Mouse (Mus musculus) forebrain, embryonic 10.5 days (tissue): ENCODE data around the gene Emid1. TPM values are rescaled to one million over a fixed set of nuclear protein-coding genes. Genes with fewer than 3 reads are reported as not detected.

Experiments used
- DNase-seq: peaks from one replicate; pipeline ENCODE4 v3.0.0-alpha.2; 2017; ENCODE audit warnings: low spot score; ENCODE audit errors: extremely low spot score
- H3K27ac ChIP-seq: fragments of 300-500 bp; sonication (generic); 2 replicates; pipeline ENCODE4 v1.5.1; 2016; ENCODE audit warnings: mild to moderate bottlenecking
- H3K27me3 ChIP-seq: fragments of 300-500 bp; sonication (generic); 2 replicates; pipeline ENCODE4 v1.6.1; 2016; ENCODE audit warnings: mild to moderate bottlenecking; ENCODE audit not compliant: poor library complexity, severe bottlenecking
- H3K36me3 ChIP-seq: fragments of 300-500 bp; sonication (generic); replicated peaks from 2 replicates; pipeline ENCODE4 v1.6.1; 2016; ENCODE audit warnings: mild to moderate bottlenecking, moderate library complexity
- H3K4me1 ChIP-seq: fragments of 300-500 bp; sonication (generic); 2 replicates; pipeline ENCODE4 v1.6.1; 2016
- H3K4me3 ChIP-seq: fragments of 300-500 bp; sonication (generic); 2 replicates; pipeline ENCODE4 v1.5.1; 2016; ENCODE audit warnings: mild to moderate bottlenecking, moderate library complexity
- H3K9me3 ChIP-seq: fragments of 300-500 bp; sonication (generic); 2 replicates; pipeline ENCODE4 v1.6.1; 2016; ENCODE audit warnings: mild to moderate bottlenecking, moderate library complexity
- WGBS: fragments of 180-500 bp; shearing (Covaris S2); methylation state at CpG from one replicate; pipeline ENCODE4 v1.1.7; 2016; 5-methylcytosine and 5-hydroxymethylcytosine counted together
- polyA plus RNA-seq: library from polyadenylated mRNA; unstranded; fragments of >200 nt; fragmentation: Nextera tagmentation; extraction: Ambion mirVana; gene quantifications from 2 replicates; pipeline ENCODE4 v1.2.1, GENCODE M21; 2016

Gene Emid1
- polyA plus RNA-seq, 1 experiment from 2014 or later: 29.0 TPM

GRCm38 (mm10) chr11:5181850-5182404 is 29.9 kb upstream of the Emid1 start:
- peak; percentile 86 for DNase-seq
- H3K9me3 ChIP-seq: no peaks in the 10 kb centered on the region
- H3K4me3 ChIP-seq: no peak overlapping the region
- H3K27me3 ChIP-seq: 0 out of 2 replicates have a peak, but pooled peaks cover 6% of the 10 kb centered on the region
- WGBS: 23% methylated on average over 13 of the region's 13 CpGs
- peaks cover 34% of the 10 kb centered on the region for H3K4me1 ChIP-seq
- H3K27ac ChIP-seq: peak overlapping the region; percentile 53; the same call in 1 of the 2 replicates
- no peaks in the 10 kb centered on the region for H3K36me3 ChIP-seq

- 60% methylated on average over 8 of the region's 8 CpGs for WGBS
Measured at GRCm38 (mm10) chr11:5179391-5179790, 27.3 kb upstream of the Emid1 start.

GRCm38 (mm10) chr11:5177171-5177570 is 25.1 kb upstream of the Emid1 start:
- Histone ChIP-seq H3K27me3 (0 out of 2 replicates have a peak, but pooled peaks cover 6% of the 10 kb centered on the region), H3K36me3 (no peaks in the 10 kb centered on the region), H3K4me3 (no peak overlapping the region), H3K4me1 (peaks cover 34% of the 10 kb centered on the region), H3K27ac (peak overlapping the region; percentile 52; the same call in 1 of the 2 replicates), H3K9me3 (no peaks in the 10 kb centered on the region)
- WGBS: 76% methylated on average over 12 of the region's 12 CpGs
- no peak for DNase-seq

More at GRCm38 (mm10) chr11:5179391-5179790, 27.3 kb upstream of the Emid1 start:
- Histone ChIP-seq H3K4me3 (no peak overlapping the region), H3K27ac (no peak overlapping the region), H3K4me1 (peaks cover 25% of the 10 kb centered on the region), H3K27me3 (0 out of 2 replicates have a peak, but pooled peaks cover 6% of the 10 kb centered on the region), H3K9me3 (no peaks in the 10 kb centered on the region), H3K36me3 (no peaks in the 10 kb centered on the region)
- no peak for DNase-seq

- no peaks in the 10 kb centered on the region for H3K9me3 ChIP-seq
- WGBS: 82% methylated on average over 8 of the region's 8 CpGs
- H3K4me1 ChIP-seq: peaks cover 33% of the 10 kb centered on the region
- 0 out of 2 replicates have a peak, but pooled peaks cover 6% of the 10 kb centered on the region for H3K27me3 ChIP-seq
- no peaks in the 10 kb centered on the region for H3K36me3 ChIP-seq
- DNase-seq: no peak
- peak overlapping the region; percentile 56; the same call in 1 of the 2 replicates for H3K27ac ChIP-seq
- no peak overlapping the region for H3K4me3 ChIP-seq
Measured at GRCm38 (mm10) chr11:5176685-5177084, 24.6 kb upstream of the Emid1 start.

GRCm38 (mm10) chr11:5175866-5176265 is 23.8 kb upstream of the Emid1 start:
- no peak for DNase-seq
- H3K36me3 ChIP-seq: no peaks in the 10 kb centered on the region
- H3K27me3 ChIP-seq: 0 out of 2 replicates have a peak, but pooled peaks cover 6% of the 10 kb centered on the region
- H3K9me3 ChIP-seq: no peaks in the 10 kb centered on the region
- H3K27ac ChIP-seq: no peak overlapping the region
- no peak overlapping the region for H3K4me3 ChIP-seq
- peaks cover 33% of the 10 kb centered on the region for H3K4me1 ChIP-seq
- 82% methylated on average over 2 of the region's 2 CpGs for WGBS

- 95% methylated on average over 7 of the region's 7 CpGs for WGBS
Measured at GRCm38 (mm10) chr11:5175141-5175540, 23.1 kb upstream of the Emid1 start.

GRCm38 (mm10) chr11:5172861-5173260 is 20.8 kb upstream of the Emid1 start:
- Histone ChIP-seq H3K27ac (peak overlapping the region; percentile 53; the same call in 1 of the 2 replicates), H3K4me1 (peaks cover 31% of the 10 kb centered on the region), H3K4me3 (no peak overlapping the region), H3K36me3 (no peaks in the 10 kb centered on the region), H3K9me3 (no peaks in the 10 kb centered on the region), H3K27me3 (no peaks in the 10 kb centered on the region)
- DNase-seq: no peak
- 61% methylated on average over 3 of the region's 3 CpGs for WGBS

More at GRCm38 (mm10) chr11:5175141-5175540, 23.1 kb upstream of the Emid1 start:
- Histone ChIP-seq H3K36me3 (no peaks in the 10 kb centered on the region), H3K27me3 (0 out of 2 replicates have a peak, but pooled peaks cover 6% of the 10 kb centered on the region), H3K4me3 (no peak overlapping the region), H3K4me1 (peaks cover 33% of the 10 kb centered on the region), H3K9me3 (no peaks in the 10 kb centered on the region), H3K27ac (no peak overlapping the region)
- no peak for DNase-seq

- Histone ChIP-seq H3K4me1 (peaks cover 46% of the 10 kb centered on the region), H3K36me3 (no peaks in the 10 kb centered on the region), H3K4me3 (no peak overlapping the region), H3K27ac (peak overlapping the region; percentile 72), H3K27me3 (peaks cover 25% of the 10 kb centered on the region), H3K9me3 (no peaks in the 10 kb centered on the region)
- WGBS: 82% methylated on average over 9 of the region's 9 CpGs
- DNase-seq: no peak
Measured at GRCm38 (mm10) chr11:5167311-5167710, 15.3 kb upstream of the Emid1 start.

GRCm38 (mm10) chr11:5165471-5165916 is 13.4 kb upstream of the Emid1 start:
- DNase-seq: no peak
- Histone ChIP-seq H3K9me3 (peaks cover 6% of the 10 kb centered on the region; the same call in 1 of the 2 replicates), H3K36me3 (no peaks in the 10 kb centered on the region), H3K27me3 (peaks cover 25% of the 10 kb centered on the region), H3K27ac (peak overlapping the region; percentile 81), H3K4me3 (no peak overlapping the region), H3K4me1 (peaks cover 43% of the 10 kb centered on the region)
- WGBS: 28% methylated on average over 8 of the region's 8 CpGs

GRCm38 (mm10) chr11:5164310-5164709 is 12.3 kb upstream of the Emid1 start:
- no peaks in the 10 kb centered on the region for H3K36me3 ChIP-seq
- H3K27me3 ChIP-seq: peaks cover 25% of the 10 kb centered on the region
- peaks cover 43% of the 10 kb centered on the region for H3K4me1 ChIP-seq
- WGBS: 13% methylated on average over 8 of the region's 8 CpGs
- peak overlapping the region; percentile 14; the same call in 1 of the 2 replicates for H3K4me3 ChIP-seq
- no peak for DNase-seq
- H3K9me3 ChIP-seq: peaks cover 6% of the 10 kb centered on the region; the same call in 1 of the 2 replicates
- peak overlapping the region; percentile 81; the same call in 1 of the 2 replicates for H3K27ac ChIP-seq

- Histone ChIP-seq H3K9me3 (peaks cover 6% of the 10 kb centered on the region; the same call in 1 of the 2 replicates), H3K4me3 (no peak overlapping the region), H3K36me3 (no peaks in the 10 kb centered on the region), H3K27me3 (peaks cover 25% of the 10 kb centered on the region), H3K4me1 (peaks cover 43% of the 10 kb centered on the region), H3K27ac (no peak overlapping the region)
- DNase-seq: no peak
- WGBS: 94% methylated on average over 8 of the region's 8 CpGs
Measured at GRCm38 (mm10) chr11:5163421-5163820, 11.4 kb upstream of the Emid1 start.

- Histone ChIP-seq H3K27ac (no peak overlapping the region), H3K4me3 (no peak overlapping the region), H3K4me1 (peaks cover 33% of the 10 kb centered on the region), H3K27me3 (peaks cover 21% of the 10 kb centered on the region), H3K9me3 (peaks cover 6% of the 10 kb centered on the region; the same call in 1 of the 2 replicates), H3K36me3 (no peaks in the 10 kb centered on the region)
- WGBS: 74% methylated on average over 17 of the region's 17 CpGs
- peak; percentile 45 for DNase-seq
Measured at GRCm38 (mm10) chr11:5160722-5161485, 8.8 kb upstream of the Emid1 start.
